Mouse (Mus musculus): ENCODE results near the gene Amer1. TPM values are rescaled to one million over a fixed set of nuclear protein-coding genes. Genes with fewer than 3 reads are reported as not detected.

The Amer1 gene
- total RNA-seq (2021), result 10 to 100 TPM; 14.8 to 16.6 TPM

DNA sequence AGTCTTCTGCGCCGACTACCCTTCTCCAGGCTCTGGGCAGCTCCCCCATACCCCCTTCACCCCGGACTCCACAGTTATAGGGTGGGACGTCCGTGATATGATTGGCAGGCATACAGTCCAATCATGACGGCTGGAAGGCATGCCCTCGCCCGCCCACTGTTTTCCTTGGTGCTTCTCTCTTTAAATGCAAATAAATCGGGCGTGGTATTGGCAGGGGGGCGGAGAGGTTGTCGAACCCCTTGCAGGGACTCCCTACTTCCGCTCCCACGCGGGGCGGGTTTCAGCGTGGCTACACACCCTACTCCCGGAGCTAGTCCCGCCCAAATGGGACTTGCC lies at the start of gene Amer1:
TSS of gene Amer1 (minus strand) at position 97 of the 336 bp plus-strand sequence.
- DNase-seq (ENCODE audit: extremely low spot score in 1 of 2, low spot score in 2 of 2), result peak; percentile 86 to 89
- intact Hi-C loops (cut with DNase I), result no loop called here

DNA sequence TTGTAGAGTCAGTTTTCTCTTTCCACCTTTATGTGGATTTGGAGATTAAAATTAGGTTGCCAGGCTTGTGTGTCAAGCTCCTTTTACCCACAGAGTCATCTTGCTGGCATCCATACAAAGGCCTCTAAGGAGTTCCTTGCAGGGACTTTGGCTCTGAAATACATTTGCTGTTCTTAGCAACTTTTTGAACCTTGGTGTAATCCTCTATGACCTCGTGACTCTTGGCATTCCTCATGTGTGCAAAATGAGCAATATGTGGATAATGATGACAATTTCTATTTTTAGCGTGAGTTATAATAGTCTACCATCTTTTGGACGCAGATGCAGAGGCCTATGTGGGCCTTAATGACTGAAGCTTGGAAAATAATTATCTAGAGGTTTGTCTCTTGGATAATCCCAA lies 12.5 kb upstream of the Amer1 start:
- intact Hi-C loops (cut with DNase I), result no loop called here

GRCm38 (mm10) chrX:95445866-95446265 lies 1.2 kb upstream of the Amer1 start:
- DNase-seq (ENCODE audit: extremely low spot score in 1 of 2, low spot score in 2 of 2), result peak in 1 of 2 experiments; percentile 16
- intact Hi-C loops (cut with DNase I), result no loop called here

More for the DNA sequence above, 12.5 kb upstream of the Amer1 start:
- DNase-seq (ENCODE audit: extremely low spot score in 1 of 2, low spot score in 2 of 2), result no peak

DNA sequence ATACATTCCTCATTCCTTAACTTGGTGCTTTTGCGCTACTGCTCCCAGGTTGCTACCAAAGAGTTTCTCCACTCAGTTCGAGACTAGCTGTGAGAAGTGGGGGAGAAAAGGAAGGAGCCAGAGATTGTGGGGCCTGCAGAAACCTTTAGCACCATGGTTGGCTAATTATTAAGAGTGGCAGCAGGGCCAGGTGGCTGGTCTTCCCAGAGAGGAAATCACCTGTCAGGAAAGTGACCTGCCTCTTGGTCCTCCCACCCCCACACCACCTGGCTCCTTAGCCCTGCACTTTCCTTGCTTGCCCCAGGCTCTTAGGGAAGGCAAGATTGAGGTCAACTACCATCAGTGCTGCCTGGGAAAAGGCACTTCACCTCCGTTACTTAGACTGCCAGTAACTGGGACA lies 469 bp upstream of the Amer1 start:
- intact Hi-C loops (cut with DNase I), result no loop called here
- DNase-seq (ENCODE audit: extremely low spot score in 1 of 2, low spot score in 2 of 2), result no peak

- DNase-seq (ENCODE audit: extremely low spot score in 1 of 2, low spot score in 2 of 2), result peak in 1 of 2 experiments; percentile 34
- intact Hi-C loops (cut with DNase I), result no loop called here
Measured at GRCm38 (mm10) chrX:95443898-95444775, 535 bp downstream of the Amer1 start.

GRCm38 (mm10) chrX:95443390-95443789 lies 1.3 kb downstream of the Amer1 start:
- intact Hi-C loops (cut with DNase I), result no loop called here
- DNase-seq (ENCODE audit: extremely low spot score in 1 of 2, low spot score in 2 of 2), result no peak

GRCm38 (mm10) chrX:95442261-95442660 lies 2.4 kb downstream of the Amer1 start:
- intact Hi-C loops (cut with DNase I), result no loop called here
- no peak for DNase-seq (ENCODE audit: extremely low spot score in 1 of 2, low spot score in 2 of 2)

- DNase-seq (ENCODE audit: extremely low spot score in 1 of 2, low spot score in 2 of 2), result no peak
- intact Hi-C loops (cut with DNase I), result no loop called here
Measured at GRCm38 (mm10) chrX:95441290-95441689, 3.4 kb downstream of the Amer1 start.

- intact Hi-C loops (cut with DNase I), result no loop called here
- no peak for DNase-seq (ENCODE audit: extremely low spot score in 1 of 2, low spot score in 2 of 2)
Measured at GRCm38 (mm10) chrX:95438491-95438890, 6.2 kb downstream of the Amer1 start.

GRCm38 (mm10) chrX:95437236-95437635 lies 7.4 kb downstream of the Amer1 start:
- peak in 1 of 2 experiments; percentile 24 for DNase-seq (ENCODE audit: extremely low spot score in 1 of 2, low spot score in 2 of 2)
- intact Hi-C loops (cut with DNase I), result no loop called here

DNA sequence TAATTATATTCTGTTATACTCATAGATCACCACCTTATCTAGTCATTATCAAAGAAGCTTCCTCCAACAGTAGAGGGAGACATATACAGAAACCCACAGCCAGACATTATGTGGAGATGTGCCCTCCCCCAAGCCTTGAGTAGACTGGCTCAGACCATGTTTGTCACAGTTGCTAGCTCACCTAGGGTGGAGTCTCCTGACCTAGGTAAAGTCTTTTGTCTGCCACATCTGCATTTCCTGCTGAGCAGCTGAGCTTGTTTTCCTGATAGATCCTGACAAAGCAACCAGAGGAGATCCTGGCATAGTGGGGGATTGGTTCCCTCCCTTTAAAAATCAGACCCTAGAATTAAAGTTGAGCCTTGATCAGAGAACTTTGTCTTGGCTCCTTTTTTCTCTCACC lies 71.6 kb downstream of the Amer1 start:
- intact Hi-C loops (cut with DNase I), result no loop called here
- DNase-seq (ENCODE audit: extremely low spot score in 1 of 2, low spot score in 2 of 2), result no peak

Other genes with a start within 250 kb of the Amer1 start
- gene Arhgef9, start 248.0 kb downstream of the Amer1 start, total RNA-seq (2021), result 100 to 1,000 TPM; 170 to 176 TPM
- gene Asb12, start 113.1 kb upstream of the Amer1 start, total RNA-seq (2021), result not detected
- not detected for gene Pfn5, start 113.2 kb upstream of the Amer1 start, total RNA-seq (2021)
- gene Zc4h2, start 213.6 kb upstream of the Amer1 start, total RNA-seq (2021), result 10 to 100 TPM; 25.3 to 30.5 TPM